Mouse (Mus musculus) stomach, embryonic 15.5 days (tissue): ENCODE measurements around the gene Sp8. TPM values are rescaled to one million over a fixed set of nuclear protein-coding genes. Genes with fewer than 3 reads are reported as not detected.

Source experiments
- ATAC-seq: fragments of 200-750 bp; cut with Nextera tagmentation; 2 replicates; pipeline ENCODE4 v1.8.0; 2017; ENCODE audit warnings: low read depth, moderate number of reproducible peaks, moderate TSS enrichment; ENCODE audit not compliant: insufficient read depth, low FRiP score
- H3K27ac ChIP-seq: fragments of 300-500 bp; sonication (generic); 2 replicates; pipeline ENCODE4 v1.5.1; 2015; ENCODE audit warnings: mild to moderate bottlenecking, inconsistent platforms
- H3K27me3 ChIP-seq: fragments of 300-500 bp; sonication (generic); replicated peaks from 2 replicates; pipeline ENCODE4 v1.6.1; 2015; ENCODE audit warnings: inconsistent platforms
- H3K36me3 ChIP-seq: fragments of 300-500 bp; sonication (generic); 2 replicates; pipeline ENCODE4 v1.6.1; 2015; ENCODE audit warnings: inconsistent platforms
- H3K4me1 ChIP-seq: fragments of 300-500 bp; sonication (generic); 2 replicates; pipeline ENCODE4 v1.6.1; 2015; ENCODE audit warnings: inconsistent platforms
- H3K4me2 ChIP-seq: fragments of 300-500 bp; sonication (generic); 2 replicates; pipeline ENCODE4 v1.6.1; 2015; ENCODE audit warnings: mild to moderate bottlenecking, inconsistent platforms
- H3K4me3 ChIP-seq: fragments of 300-500 bp; sonication (generic); replicated peaks from 2 replicates; pipeline ENCODE4 v1.5.1; 2015; ENCODE audit warnings: inconsistent platforms
- H3K9ac ChIP-seq: fragments of 300-500 bp; sonication (generic); 2 replicates; pipeline ENCODE4 v1.6.1; 2015; ENCODE audit warnings: inconsistent platforms
- H3K9me3 ChIP-seq: fragments of 300-500 bp; sonication (generic); 2 replicates; pipeline ENCODE4 v1.6.1; 2016; ENCODE audit warnings: inconsistent platforms
- WGBS: fragments of 180-500 bp; shearing (Covaris S2); methylation state at CpG from one replicate; pipeline ENCODE4 v1.1.7; 2015; 5-methylcytosine and 5-hydroxymethylcytosine counted together
- polyA plus RNA-seq: library from polyadenylated mRNA; unstranded; fragments of >200 nt; fragmentation: Nextera tagmentation; extraction: Ambion mirVana; gene quantifications from 2 replicates; pipeline ENCODE4 v1.2.1, GENCODE M21; 2015

The Sp8 gene
- polyA plus RNA-seq, 1 experiment from 2014 or later: not detected

GRCm38 (mm10) chr12:118850851-118851410, 4.8 kb downstream of the Sp8 start:
- H3K9ac ChIP-seq: no peak overlapping the region
- 29% methylated on average over 12 of the region's 12 CpGs for WGBS

DNA sequence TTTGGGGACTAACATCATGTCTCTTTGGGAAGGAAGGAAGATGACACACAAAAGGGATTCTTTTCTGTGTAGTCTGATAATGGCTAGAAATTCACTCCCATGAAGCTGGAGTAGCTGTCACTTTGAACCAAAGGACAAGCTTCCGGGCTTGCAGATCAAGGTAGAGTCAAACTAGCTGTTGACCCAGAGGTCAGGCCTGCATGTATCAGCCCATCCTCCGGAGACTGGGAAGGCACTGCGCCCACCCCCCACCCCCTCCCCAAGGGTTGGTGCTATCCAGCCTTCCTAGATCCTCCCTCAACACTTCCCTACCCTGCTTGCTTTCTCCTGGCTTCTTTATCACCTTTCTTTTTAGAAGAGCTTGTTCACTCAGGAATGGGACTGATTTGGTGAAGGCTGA, 7.2 kb downstream of the Sp8 start:
- H3K4me1 ChIP-seq: peaks cover 20% of the 10 kb centered on the region
- H3K36me3 ChIP-seq: no peaks in the 10 kb centered on the region
- H3K4me3 ChIP-seq: no peak overlapping the region
- H3K9ac ChIP-seq: no peak overlapping the region
- H3K27me3 ChIP-seq: peaks cover 58% of the 10 kb centered on the region
- no peak for ATAC-seq
- H3K4me2 ChIP-seq: no peak overlapping the region
- WGBS: 7% methylated on average over 3 of the region's 3 CpGs
- H3K9me3 ChIP-seq: no peaks in the 10 kb centered on the region
- H3K27ac ChIP-seq: no peak overlapping the region

More at GRCm38 (mm10) chr12:118850851-118851410, 4.8 kb downstream of the Sp8 start:
- Histone ChIP-seq H3K4me1 (peaks cover 34% of the 10 kb centered on the region), H3K4me2 (no peak overlapping the region), H3K4me3 (no peak overlapping the region), H3K27me3 (peaks cover 76% of the 10 kb centered on the region), H3K27ac (no peak overlapping the region), H3K9me3 (no peaks in the 10 kb centered on the region), H3K36me3 (no peaks in the 10 kb centered on the region)
- no peak for ATAC-seq

GRCm38 (mm10) chr12:118854401-118854800, 8.3 kb downstream of the Sp8 start:
- H3K4me1 ChIP-seq: peaks cover 10% of the 10 kb centered on the region
- H3K9ac ChIP-seq: no peak overlapping the region
- WGBS: 4% methylated on average over 10 of the region's 10 CpGs
- H3K36me3 ChIP-seq: no peaks in the 10 kb centered on the region
- ATAC-seq: no peak
- peak overlapping the region; percentile 40; the same call in 1 of the 2 replicates for H3K4me3 ChIP-seq
- H3K27ac ChIP-seq: no peak overlapping the region
- H3K27me3 ChIP-seq: peaks cover 47% of the 10 kb centered on the region
- H3K9me3 ChIP-seq: no peaks in the 10 kb centered on the region
- peak overlapping the region; percentile 77 for H3K4me2 ChIP-seq

DNA sequence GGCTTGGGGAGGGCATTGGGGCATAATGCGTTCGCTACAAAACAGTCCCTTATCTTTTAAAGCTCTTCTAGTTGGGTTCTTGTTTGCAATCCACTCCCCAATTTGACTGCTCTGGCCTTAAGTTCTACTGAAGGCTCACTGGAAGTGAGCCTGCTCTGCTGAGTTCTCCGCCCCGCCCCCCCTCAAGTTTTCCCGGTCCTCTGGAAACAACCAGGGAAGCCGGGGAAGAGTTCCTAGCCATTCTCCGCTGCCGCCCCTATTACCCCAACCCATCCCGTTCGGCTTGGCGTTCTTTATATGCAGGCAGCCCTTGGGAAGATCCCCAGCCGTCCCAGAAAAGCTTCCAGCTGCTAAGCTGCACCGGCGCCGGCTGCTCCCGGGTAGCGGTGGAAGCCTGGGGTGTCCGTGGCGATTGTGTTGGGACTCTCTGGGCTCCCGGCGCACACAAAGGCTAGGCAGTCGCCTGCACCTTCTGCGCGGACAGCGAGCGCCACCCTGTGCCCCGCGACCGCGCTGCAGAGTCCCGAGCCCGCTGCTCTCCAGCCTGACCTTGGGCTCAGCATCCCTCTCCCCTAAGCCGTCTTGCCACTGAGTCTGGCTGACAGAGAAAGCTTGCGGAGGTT, 8.8 kb downstream of the Sp8 start:
- ATAC-seq: peak; percentile 89
- Histone ChIP-seq H3K36me3 (no peaks in the 10 kb centered on the region), H3K4me2 (peak overlapping the region; percentile 77), H3K9me3 (no peaks in the 10 kb centered on the region), H3K27ac (no peak overlapping the region), H3K4me1 (peaks cover 8% of the 10 kb centered on the region; the same call in 1 of the 2 replicates), H3K9ac (no peak overlapping the region), H3K27me3 (peaks cover 43% of the 10 kb centered on the region), H3K4me3 (peak overlapping the region; percentile 40)
- WGBS: under 1% methylated on average over 34 of the region's 34 CpGs

- Histone ChIP-seq H3K27me3 (peaks cover 39% of the 10 kb centered on the region), H3K9me3 (no peaks in the 10 kb centered on the region), H3K27ac (no peak overlapping the region), H3K36me3 (no peaks in the 10 kb centered on the region), H3K4me1 (peaks cover 8% of the 10 kb centered on the region; the same call in 1 of the 2 replicates), H3K4me3 (no peak overlapping the region), H3K9ac (no peak overlapping the region), H3K4me2 (no peak overlapping the region)
- WGBS: 10% methylated on average over 7 of the region's 7 CpGs
- no peak for ATAC-seq
Measured at GRCm38 (mm10) chr12:118856151-118856550, 10.0 kb downstream of the Sp8 start.

- ATAC-seq: peak; percentile 53; the same call in 1 of the 2 replicates
- Histone ChIP-seq H3K27me3 (no peaks in the 10 kb centered on the region), H3K36me3 (no peaks in the 10 kb centered on the region), H3K4me3 (no peak overlapping the region), H3K9me3 (no peaks in the 10 kb centered on the region), H3K9ac (no peak overlapping the region), H3K4me1 (no peaks in the 10 kb centered on the region), H3K27ac (no peak overlapping the region), H3K4me2 (no peak overlapping the region)
- WGBS: 50% methylated on average over 8 of the region's 8 CpGs
Measured at GRCm38 (mm10) chr12:118872673-118873072, 26.5 kb downstream of the Sp8 start.

DNA sequence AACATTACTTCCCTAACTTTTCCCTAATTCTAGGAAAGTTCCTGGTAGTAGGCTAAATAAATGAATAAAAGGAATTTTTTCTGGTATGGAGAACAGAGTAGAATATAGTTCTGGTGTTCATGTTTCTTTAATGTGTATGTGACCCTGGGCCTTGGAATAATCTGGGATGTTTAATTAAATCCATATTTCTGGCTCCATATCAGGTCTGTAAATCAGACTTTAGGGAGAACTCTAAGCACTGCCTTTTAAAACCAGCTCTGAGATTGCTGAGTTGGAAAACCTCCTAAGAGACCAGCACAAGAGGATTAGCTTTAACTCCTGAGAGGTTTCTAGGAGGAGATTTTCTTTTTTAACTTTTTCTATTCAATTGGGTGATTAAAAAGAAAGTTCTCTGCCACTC, 36.7 kb downstream of the Sp8 start:
- Histone ChIP-seq H3K9ac (no peak overlapping the region), H3K4me2 (no peak overlapping the region), H3K9me3 (no peaks in the 10 kb centered on the region), H3K27me3 (no peaks in the 10 kb centered on the region), H3K4me1 (no peaks in the 10 kb centered on the region), H3K27ac (no peak overlapping the region), H3K4me3 (no peak overlapping the region), H3K36me3 (no peaks in the 10 kb centered on the region)
- ATAC-seq: no peak

- no peaks in the 10 kb centered on the region for H3K4me1 ChIP-seq
- H3K9ac ChIP-seq: no peak overlapping the region
- no peaks in the 10 kb centered on the region for H3K9me3 ChIP-seq
- H3K27me3 ChIP-seq: no peaks in the 10 kb centered on the region
- H3K4me3 ChIP-seq: no peak overlapping the region
- H3K4me2 ChIP-seq: no peak overlapping the region
- H3K36me3 ChIP-seq: no peaks in the 10 kb centered on the region
- ATAC-seq: no peak
- 50% methylated on average over 2 of the region's 2 CpGs for WGBS
- no peak overlapping the region for H3K27ac ChIP-seq
Measured at GRCm38 (mm10) chr12:118887964-118888363, 41.8 kb downstream of the Sp8 start.

Other genes starting within 250 kb of the Sp8 start
- gene Abcb5, start 120.1 kb downstream of the Sp8 start, polyA plus RNA-seq: not detected in 2 replicates